Mouse (Mus musculus) ZHBTc4 (cell line): ENCODE measurements around the gene Lrrc26.
A peak's percentile ranks its signal among the peaks of the same experiment; 100 is the strongest.
"Not testable (repeated sequence)": the region's sequence is repeated elsewhere in the genome, so short reads cannot be mapped to it uniquely, and the experiment has no call there.

ENCODE experiments used
- DNase-seq: peaks from one replicate; pipeline ENCODE4 v3.0.0-alpha.2; 2011; ENCODE audit warnings: low read depth, low spot score

Gene Lrrc26

GRCm38 (mm10) chr2:25289651-25290050 lies at the start of gene Lrrc26:
Gene Lrrc26, plus strand, starts transcription at chr2:25289915.
- DNase-seq = no peak

GRCm38 (mm10) chr2:25240310-25240709 lies 49.4 kb upstream of the Lrrc26 start:
- no peak for DNase-seq

GRCm38 (mm10) chr2:25240723-25241437 lies 48.8 kb upstream of the Lrrc26 start:
- peak; percentile 98 for DNase-seq

- DNase-seq = peak; percentile 74
These were observed 48.3 kb upstream of the Lrrc26 start for GRCm38 (mm10) chr2:25241438-25241775.

GRCm38 (mm10) chr2:25242101-25242506 lies 47.6 kb upstream of the Lrrc26 start, which contains the start of the genes Rnf208 and Cysrt1:
Gene Rnf208, plus strand, starts transcription at chr2:25242255.
Gene Cysrt1, minus strand, starts transcription at chr2:25242452.
- peak; percentile 52 for DNase-seq

- DNase-seq = no peak
These were observed 46.4 kb upstream of the Lrrc26 start for GRCm38 (mm10) chr2:25243342-25243741.

- no peak for DNase-seq
These were observed 45.6 kb upstream of the Lrrc26 start for GRCm38 (mm10) chr2:25244144-25244543.

- DNase-seq = no peak
These were observed 43.3 kb upstream of the Lrrc26 start, which contains the start of gene AL732309.1 for GRCm38 (mm10) chr2:25246183-25247072. Gene AL732309.1, minus strand, starts transcription at chr2:25246863.

- peak; percentile 59 for DNase-seq
These were observed 37.4 kb upstream of the Lrrc26 start for GRCm38 (mm10) chr2:25252331-25252730.

- peak; percentile 95 for DNase-seq
These were observed 34.4 kb upstream of the Lrrc26 start, which contains the start of gene Tmem203 for GRCm38 (mm10) chr2:25255284-25255779. Gene Tmem203, plus strand, starts transcription at chr2:25255439.

- DNase-seq = peak; percentile 89
These were observed 33.1 kb upstream of the Lrrc26 start for GRCm38 (mm10) chr2:25256443-25257109.

GRCm38 (mm10) chr2:25257250-25257649 lies 32.5 kb upstream of the Lrrc26 start:
- DNase-seq = not testable (repeated sequence)

GRCm38 (mm10) chr2:25258887-25259286 lies 30.8 kb upstream of the Lrrc26 start:
- DNase-seq = peak; percentile 78

- DNase-seq = no peak
These were observed 27.8 kb upstream of the Lrrc26 start for GRCm38 (mm10) chr2:25261870-25262269.

GRCm38 (mm10) chr2:25262291-25262767 lies 27.4 kb upstream of the Lrrc26 start, which contains the start of gene Tprn:
Gene Tprn, plus strand, starts transcription at chr2:25262618.
- peak; percentile 98 for DNase-seq

GRCm38 (mm10) chr2:25262795-25263622 lies 26.7 kb upstream of the Lrrc26 start:
- peak; percentile 80 for DNase-seq

- DNase-seq = no peak
These were observed 26.0 kb upstream of the Lrrc26 start for GRCm38 (mm10) chr2:25263623-25264285.

GRCm38 (mm10) chr2:25264286-25264660 lies 25.4 kb upstream of the Lrrc26 start:
- DNase-seq = no peak

- no peak for DNase-seq
These were observed 24.9 kb upstream of the Lrrc26 start for GRCm38 (mm10) chr2:25264851-25265250.
